Mouse (Mus musculus) heart, postnatal 25 days (tissue): ENCODE measurements around the gene Kifc3. TPM values are rescaled to one million over a fixed set of nuclear protein-coding genes. Genes with fewer than 3 reads are reported as not detected.
"Not testable (repeated sequence)": the region's sequence is repeated elsewhere in the genome, so short reads cannot be mapped to it uniquely, and the experiment has no call there.

Source experiments
- DNase-seq: peaks from one replicate; pipeline ENCODE4 v3.0.0; 2022; ENCODE audit warnings: low spot score
- intact Hi-C: fragments of 180-260 bp; cut with DNase I; formaldehyde crosslinking; loops from one replicate; pipeline ENCODE4 v1.15.1; 2025
- total RNA-seq, 2 experiments: library from RNA; stranded (reverse); gene quantifications; 2 replicates each; pipeline ENCODE4 v1.2.3; 2021

The Kifc3 gene
- total RNA-seq, 2 experiments from 2014 or later, result 67.1 to 72.4 TPM

DNA sequence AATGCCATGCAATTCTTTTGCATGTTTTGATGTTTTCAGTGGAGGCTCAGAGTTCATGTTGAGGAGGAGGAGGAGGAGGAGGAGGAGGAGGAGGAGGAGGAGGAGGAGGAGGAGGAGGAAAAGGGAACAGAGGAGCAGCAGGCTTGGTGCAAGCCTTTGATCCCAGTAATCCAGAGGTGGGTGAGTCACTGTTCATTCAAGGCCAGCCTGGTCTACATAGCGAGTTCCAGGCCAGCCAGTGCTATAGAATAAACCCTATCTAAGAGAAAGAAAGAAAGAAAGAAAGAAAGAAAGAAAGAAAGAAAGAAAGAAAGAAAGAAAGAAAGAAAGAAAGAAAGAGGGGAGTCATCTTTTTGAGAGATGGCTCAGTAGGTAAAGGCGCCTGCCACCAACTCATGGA is 38.6 kb downstream of the Kifc3 start:
- intact Hi-C loops, DNase-seq: not testable (repeated sequence)

DNA sequence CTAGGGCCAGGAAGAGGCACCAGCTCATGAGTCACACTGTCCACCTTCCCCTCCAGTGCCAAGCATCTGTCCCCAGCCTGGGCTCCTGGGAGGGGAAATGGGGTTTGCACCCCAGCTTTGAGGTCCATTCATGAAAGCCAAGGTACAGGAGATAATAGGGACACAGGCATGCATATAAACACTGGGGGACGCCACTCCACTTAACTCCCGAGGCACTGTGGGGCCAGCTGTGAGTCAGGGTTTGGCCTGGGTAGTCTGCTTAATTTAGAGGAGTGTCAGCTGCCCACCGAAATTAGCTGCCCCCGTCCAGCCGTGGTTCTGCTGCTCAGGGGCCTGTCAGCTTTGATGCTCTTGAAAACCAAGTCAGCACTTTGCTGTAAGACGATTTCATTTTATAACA is 39.8 kb downstream of the Kifc3 start:
- no peak for DNase-seq
- intact Hi-C loops, result no loop called here

DNA sequence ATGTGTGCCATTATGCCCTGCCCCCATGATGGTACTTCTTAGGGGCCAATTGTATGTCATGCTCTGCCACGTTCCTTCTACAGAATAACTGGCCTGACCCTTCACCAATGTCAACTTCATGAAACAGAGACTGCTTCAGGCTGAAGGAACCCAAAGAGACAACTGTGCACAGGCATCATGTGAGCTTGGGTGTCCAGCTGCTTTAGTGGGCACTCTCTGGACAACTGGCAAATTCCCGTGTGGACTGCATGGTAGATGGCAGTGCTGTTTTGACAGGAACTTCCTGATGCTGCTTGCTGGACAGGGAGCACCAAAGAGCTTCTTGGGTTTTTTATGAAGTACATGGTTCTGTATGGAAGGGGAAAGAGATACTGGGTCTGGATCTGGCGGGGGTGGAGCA is 43.3 kb downstream of the Kifc3 start:
- intact Hi-C loops, result no loop called here
- no peak for DNase-seq

DNA sequence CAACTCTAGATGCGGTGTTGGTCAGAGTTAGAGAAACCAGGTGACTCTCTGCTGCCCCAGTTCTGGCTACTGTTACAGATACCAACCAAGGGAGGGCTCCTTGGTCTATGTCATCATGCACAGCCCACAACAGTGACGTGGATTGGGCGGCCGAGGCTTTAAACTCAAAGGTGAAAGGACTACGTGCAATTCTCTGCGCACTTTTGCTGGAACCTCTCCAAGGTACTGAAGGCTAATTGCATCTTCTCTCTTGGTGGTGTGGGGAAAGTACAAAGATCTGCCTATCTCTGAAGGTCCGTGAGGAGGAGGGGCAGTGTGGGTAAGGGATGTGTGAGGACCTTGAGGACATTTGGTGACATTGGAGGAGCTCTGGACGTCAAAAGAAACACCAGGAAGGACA is 44.0 kb downstream of the Kifc3 start:
- intact Hi-C loops, result no loop called here
- DNase-seq, result no peak

DNA sequence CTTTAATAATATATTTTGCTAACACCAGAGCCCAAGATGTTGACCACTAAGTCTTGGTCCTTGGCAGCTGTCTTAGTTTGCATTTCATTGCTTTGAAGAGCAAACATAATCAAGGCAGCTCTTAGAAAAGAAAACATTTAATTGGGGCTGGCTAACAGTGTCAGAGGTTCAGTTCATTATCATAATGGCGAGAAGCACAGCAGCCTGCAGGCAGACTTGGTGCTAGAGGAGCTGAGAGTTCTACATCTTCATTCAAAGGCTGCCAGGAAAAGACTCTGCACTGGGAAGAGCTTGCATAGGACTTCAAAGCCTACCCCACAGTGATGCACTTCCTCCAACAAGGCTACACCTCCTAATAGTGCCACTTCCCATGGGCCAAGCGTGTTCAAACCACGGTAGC is 45.5 kb downstream of the Kifc3 start:
- intact Hi-C loops, result no loop called here
- DNase-seq, result no peak

DNA sequence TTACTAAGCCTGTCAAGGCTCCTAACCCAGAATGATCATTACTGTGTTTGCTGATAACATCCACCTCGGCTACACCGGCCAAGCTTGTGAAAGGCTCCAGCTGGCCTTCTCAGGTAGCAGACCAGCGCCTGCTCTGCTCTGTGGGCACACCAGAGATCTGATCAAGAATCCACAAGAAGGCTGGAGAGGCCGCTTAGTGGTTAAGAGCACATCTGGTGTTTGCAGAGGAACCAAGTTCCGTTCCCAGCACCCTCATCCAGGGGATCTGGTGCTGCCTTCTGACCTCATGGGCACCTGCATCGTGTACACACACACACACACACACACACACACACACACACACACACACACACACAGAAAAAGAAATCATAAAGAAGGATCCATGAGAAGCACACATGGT is 46.5 kb downstream of the Kifc3 start:
- intact Hi-C loops, result no loop called here
- DNase-seq, result no peak

DNA sequence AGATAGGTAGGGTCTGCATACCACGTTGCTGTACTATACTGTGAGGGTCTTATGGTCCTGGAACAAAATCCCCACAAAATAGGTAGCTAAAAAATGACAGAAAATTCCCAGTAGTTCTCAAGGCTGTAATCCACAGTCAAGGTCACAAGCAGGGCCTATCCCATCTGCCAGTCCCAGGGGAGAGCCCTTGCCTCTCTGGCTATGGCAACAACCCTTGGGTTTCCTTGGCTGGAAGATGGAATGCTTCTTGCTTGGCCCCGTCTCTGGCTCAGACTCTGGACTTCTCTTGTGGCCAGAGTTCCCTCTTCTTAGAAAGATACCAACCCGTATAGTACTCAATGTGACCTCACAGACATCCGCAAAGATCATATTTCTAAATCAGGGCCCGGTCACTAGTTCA is 47.3 kb downstream of the Kifc3 start:
- DNase-seq, result no peak
- intact Hi-C loops, result no loop called here

DNA sequence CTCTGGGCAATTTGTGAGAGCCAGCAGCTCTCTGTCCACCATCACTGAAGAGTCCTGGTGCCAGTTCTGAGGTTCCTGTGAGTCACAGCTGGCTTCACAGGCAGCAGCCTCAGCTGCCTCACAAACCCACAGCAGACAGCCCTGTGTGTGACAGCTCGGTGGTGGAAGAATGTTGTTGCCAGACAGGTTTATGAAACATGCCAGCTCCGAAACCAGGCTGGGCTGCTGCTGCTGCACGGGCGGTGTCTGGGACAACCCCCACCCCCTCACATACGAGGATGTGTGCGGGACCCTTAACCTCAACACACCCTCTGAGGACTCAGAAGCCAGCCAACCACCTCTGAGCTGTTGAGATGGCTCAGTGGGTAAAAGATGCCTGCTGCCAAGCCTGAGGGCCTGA is 48.0 kb downstream of the Kifc3 start:
- no peak for DNase-seq
- intact Hi-C loops, result no loop called here

DNA sequence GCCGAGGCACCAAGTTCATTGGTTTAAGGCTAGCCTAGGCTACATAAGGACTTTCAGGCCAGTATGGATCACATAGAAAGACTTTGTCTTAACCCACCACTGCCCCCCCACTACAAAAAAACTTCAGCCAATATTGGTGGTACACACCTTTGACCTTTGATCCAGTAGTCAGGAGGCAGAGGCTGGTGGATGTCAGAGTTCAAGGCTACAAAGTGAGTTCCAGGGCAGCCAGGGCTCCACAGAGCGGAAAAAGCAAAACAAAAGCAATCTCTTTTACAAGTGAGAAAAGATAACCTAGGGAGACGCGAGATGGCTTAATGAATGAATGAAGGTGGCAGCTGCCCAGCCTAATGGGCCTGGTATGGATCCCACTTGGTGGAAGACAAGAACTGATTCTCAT is 48.6 kb downstream of the Kifc3 start:
- DNase-seq, result no peak
- intact Hi-C loops, result no loop called here

DNA sequence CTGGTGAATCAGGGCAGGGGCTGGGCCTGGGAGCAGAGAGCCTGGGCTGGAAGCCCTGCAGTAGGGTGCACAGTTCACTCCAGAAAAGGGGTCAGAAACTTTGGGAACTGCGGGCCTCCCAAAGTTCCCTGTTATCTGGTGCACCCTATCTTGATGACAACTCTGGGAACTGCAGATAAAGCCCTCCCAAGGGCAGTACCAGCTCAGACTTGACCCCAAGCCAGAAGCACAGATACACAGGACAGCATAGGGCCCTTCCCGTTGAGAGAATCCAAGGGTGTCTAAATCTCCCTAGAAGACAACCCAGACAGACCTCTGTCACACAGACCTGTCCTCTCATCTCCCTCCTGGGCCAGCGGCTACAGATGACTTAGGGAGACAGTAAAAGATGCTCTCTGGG is 52.0 kb downstream of the Kifc3 start:
- no peak for DNase-seq
- intact Hi-C loops, result no loop called here

DNA sequence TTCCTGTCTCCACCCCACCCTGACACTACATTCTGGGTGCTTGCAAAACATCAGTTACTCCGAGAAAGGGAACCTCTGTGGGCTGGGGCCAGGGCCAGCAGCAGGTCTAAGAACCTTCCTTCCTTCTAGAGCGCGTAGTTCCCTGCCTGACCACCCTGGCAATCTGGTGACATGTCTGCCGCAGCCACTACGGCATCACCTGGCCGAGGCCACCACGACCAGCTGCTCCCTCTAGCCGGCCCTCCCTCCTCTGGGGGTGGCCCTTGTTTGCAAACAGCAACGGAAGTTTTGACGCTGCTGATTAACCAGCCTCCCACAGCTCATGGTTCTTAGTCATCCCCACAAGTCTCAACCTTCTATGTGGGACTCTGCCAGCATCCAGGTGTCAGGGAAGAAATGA is 53.2 kb downstream of the Kifc3 start:
- intact Hi-C loops, result no loop called here
- no peak for DNase-seq

DNA sequence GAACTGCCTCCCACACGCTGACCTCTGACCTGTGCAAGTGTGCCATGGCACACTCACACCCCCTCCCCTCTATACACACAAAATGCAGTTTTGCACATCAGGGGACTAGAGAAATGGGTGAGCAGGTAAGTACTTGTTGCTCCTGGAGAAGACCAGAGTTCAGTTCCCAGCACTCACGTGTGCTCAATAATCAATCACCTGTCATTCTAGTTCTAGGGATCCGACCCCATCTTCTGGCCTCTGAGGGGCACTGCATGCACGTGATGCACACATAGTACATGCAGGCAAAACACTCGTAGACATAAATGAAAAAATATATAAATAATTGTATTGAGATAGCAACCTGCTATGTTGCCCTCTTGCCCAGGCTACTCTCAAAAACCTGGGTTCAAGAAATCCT is 55.8 kb downstream of the Kifc3 start:
- intact Hi-C loops, result no loop called here
- DNase-seq, result no peak

DNA sequence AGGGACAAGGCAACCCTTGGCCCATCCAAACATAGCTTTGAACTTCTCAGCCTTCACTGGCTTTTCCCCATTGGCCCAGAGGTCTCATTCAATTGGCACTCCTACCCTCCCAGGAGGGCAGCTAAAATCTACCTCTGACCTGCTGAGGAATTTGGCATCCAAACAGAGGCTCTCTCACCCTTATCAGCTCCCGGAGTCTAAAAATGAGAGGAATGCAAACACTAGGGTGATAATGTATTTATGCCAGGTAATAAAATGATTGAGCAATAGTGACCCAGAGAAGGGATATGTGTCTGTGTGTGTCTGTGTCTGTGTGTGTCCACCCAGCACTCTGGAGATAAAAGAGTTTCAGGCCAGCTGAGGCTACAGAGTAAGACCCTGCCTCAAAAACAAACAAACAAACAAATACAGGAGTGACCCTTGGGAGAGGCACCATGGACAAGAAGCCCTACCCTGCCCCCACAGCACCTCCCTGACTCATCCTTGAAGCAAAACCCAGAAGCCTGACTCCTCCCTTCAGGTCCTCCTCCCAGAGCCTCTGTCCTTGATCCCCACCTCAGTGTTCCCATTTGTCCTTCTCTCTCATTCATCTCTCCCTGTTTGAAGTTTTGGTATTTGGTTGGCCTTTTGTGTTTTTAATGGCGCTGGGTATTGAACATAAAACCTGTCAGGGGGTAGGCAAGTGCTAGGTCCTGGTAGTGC is 56.4 kb downstream of the Kifc3 start:
- intact Hi-C loops, result no loop called here
- DNase-seq, result no peak

DNA sequence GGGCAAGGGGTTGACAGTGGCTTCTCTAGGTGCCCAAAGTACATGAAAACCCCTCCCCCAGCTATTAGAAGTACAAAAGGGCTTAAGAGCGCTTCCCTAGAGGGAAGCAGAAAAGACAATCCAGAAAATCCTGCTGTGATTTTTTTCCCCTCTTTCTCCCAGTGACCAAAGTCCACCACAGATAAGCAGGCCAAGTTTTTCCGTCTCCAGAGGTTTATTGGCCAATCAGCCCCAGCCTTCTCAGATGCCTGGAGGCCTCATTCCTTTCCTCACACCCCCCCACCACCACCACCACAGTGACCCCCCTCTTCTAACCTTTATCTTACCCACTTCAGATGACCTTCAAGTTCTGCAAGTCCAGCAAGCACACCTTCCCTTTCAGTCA is 58.0 kb downstream of the Kifc3 start:
- intact Hi-C loops, result no loop called here

DNA sequence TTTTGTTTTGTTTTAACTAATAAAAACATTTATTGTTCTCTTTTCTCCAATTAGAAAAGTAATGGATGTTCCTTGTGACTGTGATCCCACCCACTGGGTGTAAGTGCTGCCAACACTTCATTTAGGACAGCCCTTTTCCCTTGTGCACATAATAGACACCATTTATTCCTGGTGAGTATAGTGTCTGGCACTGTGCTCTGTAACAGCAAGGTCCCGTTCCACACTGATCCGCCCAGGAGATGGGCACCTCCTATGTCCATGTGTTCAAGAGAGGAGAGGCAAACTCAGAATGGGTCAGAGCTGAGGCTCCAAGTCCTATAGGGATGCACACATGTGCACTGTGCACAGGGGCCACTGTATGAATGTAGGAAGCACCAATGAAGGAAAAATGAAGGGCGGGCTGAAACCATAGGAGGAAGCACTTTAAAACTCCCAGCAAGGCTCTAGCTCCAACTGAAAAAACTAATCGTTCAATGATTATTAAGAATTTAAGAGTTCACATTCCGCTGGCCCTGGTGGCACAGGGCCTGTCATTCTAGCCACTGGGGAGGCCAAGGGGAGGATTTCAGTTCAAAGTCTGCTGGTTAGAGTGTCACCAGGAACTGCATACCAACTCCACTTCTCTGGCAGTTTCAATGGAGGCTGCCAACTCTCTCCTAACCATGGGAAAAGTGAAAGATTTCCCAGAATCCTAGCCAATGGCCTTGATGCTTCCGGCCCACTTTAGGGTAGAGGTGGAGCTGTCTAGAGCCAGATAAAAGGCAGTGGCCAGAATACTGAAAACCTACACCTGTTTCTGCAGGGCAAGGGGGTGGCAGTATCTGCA is 58.6 kb downstream of the Kifc3 start:
- no peak for DNase-seq
- intact Hi-C loops, result no loop called here

More for the DNA sequence above, 58.0 kb downstream of the Kifc3 start:
- no peak for DNase-seq

DNA sequence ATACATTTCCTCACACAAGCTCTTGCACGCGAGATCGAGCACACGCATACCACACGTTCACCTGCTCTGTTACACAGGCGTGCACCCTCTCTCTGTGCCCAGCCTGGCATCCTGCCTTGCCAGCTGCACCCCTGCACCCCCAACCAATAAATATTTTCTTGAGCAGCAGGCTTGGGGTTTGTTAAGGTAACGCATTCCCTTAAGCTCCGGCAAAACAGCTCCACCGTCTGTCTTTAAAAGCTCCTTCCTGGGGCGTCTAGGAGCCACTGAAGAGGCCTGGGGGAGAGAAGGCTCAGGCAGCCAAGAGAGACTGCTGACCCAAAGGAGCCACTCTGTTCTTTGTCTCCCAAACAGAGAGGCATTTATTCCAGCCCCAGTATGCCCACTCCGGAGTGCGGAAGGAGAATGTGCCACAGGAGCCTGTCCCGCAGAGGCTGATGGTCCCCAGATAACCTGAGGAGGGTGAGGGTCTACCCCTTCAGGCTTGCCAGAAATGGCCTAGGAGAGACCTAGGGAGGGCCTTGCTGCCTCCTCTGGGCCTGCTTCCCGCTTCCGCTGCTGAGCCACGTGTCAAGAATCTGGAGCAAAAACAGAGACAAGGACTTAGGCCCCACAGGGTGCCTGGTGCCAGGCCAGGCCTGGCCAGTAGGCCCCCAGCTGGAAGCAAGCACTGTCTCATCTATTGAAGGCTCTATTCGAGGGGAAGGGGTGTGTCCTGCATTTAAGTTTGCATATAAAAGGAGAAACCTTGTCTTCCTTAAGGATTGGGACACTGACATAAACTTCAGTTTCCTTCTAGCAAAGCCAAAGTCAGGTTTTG is 59.4 kb downstream of the Kifc3 start:
- intact Hi-C loops, result no loop called here
- DNase-seq, result no peak

DNA sequence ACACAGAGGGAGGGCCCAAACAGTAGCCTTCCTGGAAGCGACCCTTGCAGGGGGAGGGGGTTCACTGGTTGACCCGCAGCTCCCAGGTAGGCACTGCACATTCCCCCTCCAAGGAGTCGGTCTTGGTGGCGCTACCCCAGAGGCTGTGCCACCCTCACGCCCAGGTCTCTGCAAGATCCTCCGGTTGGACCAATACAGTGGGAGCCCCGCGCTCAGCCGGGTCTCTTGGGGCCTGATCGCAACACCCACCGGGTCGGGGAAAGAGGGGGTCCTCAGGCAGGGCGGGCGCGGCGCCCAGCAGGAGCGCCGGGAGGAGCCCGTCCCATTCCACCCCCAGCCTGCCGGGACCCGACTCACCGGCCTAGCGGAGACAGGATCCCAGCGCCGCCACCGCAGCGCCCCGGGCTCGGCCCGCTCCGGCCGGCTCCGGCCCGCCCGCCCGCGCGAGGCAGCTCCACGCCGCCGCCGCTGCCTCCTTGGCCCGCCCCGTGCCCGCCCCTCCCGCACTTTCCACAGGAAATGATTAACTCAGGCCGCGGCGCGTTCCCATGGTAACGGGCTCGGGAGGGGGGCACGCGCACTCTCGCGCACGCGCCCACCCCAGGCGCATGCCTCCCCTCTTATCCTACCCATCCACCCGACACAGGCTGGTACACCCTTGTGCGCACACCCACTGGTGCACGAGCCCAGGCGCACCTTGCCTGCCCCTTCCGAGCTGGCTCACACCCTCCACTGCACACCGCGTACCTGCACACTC is 60.4 kb downstream of the Kifc3 start:
- intact Hi-C loops, result no loop called here
- peak; percentile 68 for DNase-seq

DNA sequence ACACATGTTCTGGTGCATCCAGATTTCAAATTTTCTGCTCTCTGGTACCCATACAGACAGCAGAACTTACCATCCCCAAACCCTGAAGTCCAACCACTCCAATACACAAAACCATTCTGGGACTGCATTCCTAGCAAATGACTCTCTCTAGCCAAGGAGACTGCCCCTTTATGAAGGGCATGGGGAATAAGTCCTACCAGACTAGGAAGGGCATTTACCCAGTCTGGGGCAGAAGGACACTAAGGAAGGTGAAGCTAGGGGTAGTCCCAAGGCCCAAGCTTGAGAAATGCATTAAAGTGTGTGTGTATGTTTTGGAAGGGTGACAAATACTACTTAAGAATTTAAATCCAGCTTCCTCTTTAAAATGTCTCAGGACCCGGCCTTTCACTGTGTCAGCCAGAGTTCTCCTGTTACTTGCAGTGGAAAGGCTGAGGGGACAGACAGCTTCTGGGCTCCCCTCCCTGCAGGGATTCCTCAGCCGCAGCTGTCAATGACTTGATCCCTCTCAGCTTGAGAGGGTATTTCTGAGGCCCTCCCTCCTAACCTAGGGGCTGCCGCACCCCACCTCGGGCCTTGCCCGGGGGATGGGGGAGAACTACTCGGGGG is 61.0 kb downstream of the Kifc3 start:
- no peak for DNase-seq
- intact Hi-C loops, result no loop called here

DNA sequence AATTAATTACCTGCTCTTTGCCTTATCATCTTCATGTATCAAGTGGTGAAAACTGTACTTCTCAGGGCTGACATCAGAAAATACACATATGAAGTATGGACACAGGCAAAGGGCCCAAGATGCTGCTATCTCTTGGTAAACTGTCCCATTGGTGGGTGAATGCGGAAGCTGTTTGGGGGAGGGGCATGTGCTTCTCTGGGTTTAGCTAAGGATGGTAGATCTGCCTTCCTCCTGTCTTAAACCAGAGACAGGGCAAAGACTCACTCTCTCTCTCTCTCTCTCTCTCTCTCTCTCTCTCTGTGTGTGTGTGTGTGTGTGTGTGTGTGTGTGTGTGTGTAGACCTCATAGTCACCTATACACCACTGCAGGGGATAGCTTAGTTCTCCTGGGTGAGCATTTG is 61.6 kb downstream of the Kifc3 start:
- intact Hi-C loops, result no loop called here
- no peak for DNase-seq

DNA sequence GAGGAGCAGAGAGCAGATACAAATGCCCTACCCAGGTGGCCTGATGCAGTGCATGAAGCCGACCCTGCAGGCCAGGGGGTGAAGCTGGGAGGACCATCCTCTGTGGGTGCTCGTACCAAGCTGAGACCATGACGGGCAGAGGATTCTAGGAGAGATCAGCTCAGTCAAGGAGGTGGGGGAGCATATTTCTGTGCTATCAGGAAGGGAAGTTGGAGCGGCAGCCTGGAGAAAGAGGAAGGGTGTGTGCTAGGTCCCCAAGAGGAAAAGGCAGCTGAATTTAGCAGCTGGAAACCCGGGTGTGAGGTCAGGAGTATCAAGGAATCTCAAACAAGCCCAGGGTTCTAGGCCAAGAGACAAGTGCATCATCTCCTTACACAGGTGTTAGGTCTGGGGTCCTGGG is 62.1 kb downstream of the Kifc3 start:
- intact Hi-C loops, result no loop called here
- DNase-seq, result no peak
